Mouse (Mus musculus) kidney, postnatal 10 days (tissue): ENCODE data around the gene Pih1d1.

ENCODE experiments used
- DNase-seq: peaks from one replicate; pipeline ENCODE4 v3.0.0; 2021; ENCODE audit warnings: mixed read lengths

Gene Pih1d1

DNA sequence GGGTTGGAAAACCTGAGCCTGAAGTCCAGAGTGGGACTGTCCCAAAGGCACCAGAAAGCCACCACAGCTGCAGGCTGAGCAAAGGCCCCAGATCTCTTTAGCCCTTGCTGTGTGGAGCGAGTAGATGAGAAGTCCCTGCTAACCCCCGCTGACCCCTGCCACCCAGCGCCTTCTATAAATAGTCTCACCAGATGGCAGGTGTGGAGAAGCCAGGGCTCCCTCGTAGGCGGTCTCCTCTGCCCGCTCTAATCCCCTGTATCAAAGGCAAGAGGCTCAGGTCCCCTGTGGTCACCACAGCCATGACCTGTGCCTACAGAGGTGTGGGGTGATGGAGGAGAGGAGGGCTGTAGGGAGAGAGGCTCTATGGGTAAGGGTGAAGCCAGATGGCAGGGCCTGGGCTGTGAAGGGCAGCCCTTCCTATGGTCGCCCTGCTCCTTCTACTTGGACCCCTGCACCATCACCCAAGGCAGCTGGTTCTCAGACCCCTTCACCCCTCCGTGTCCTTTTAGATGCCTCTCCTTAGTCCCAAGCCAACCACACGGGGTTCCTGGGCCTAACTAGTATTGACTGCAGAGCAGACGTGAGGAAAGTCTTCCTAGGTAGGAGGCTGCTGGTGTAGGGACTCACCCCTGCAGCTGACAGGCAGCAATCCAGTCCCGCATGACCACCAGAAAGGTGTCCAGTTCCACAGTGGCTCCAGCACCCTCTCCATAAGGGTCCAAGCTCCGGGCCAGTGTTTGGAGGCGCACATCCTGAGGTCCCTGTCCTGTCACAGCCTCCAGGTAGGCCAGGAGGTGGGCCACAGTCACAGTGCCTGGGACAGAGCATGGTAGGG is 41.5 kb downstream of the Pih1d1 start:
- DNase-seq = no peak

DNA sequence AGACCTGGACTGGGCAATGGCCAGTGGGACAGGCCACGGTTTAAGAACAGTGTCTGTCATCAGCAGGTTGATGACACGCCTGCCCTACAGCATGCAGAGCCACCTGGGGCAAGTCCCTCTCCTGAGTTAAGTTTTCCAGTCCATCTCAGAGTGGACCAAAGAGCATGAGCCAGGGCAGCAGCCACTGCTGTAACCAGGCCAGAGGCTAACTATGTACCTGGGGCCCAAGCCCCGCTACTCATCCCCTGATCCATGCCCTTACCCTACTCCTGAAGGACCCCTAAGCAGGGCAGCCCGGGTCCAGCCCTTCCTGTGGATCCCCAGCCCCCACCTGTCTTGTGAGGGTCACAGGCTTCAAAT is 42.1 kb downstream of the Pih1d1 start:
- no peak for DNase-seq

DNA sequence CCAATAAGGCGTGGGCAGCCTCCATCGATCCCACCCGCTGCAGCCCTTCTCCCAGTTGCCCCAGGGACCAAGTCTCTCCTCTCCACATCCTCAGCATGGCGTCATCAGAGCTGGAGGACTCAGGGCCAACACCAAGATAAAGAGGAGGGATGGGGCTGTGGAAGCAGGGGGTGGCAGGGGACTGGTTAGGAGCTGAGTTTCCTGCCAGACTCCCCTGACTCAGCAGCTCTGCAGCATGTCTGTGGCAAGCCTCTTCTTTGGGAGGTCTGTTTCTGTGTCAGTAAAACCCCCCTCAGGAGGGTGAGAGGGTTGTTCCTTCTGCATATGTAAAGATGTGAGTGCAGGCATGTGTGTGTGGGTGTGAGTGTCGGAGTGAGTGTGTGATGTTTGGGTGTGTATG is 42.9 kb downstream of the Pih1d1 start:
- no peak for DNase-seq

DNA sequence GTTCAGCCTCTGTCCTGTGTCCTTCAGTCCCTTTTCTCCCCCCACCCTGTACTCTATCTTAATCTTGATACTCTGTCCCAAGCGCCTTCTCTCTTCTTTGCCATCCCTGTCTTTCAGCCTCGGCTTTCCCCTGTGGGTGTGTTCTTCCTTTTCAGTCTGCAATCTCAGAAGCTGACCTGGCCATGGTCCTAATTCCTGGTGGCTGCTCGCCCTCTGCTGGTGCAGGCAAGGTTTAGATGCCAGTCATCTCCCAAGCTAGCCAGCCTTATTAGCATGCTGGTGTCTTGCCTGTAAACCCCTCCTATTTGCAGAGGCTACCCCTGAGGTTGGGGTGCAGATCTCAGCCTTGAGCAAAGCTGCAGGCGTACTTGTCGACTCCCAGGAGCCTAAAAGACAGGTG is 44.3 kb downstream of the Pih1d1 start:
- peak; percentile 86 for DNase-seq

DNA sequence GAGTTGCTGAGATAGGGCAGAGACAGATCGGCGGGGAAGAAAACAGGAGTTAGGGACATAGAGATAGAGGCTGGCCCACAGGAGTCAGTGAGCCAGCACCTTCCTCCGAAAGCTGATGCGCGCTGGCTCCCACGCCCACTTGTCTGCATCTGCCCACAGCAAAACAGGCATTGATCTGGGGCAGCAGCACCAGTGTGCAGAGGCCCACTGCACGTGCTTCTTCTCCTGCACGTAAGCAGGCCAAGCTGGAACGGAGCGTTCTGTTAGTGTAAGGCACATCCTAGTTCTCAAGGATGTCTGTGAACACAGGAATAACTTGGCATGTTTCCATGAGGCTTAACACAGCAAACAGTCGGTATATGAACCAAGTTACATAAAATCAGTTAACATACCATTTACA is 44.9 kb downstream of the Pih1d1 start:
- DNase-seq = no peak

DNA sequence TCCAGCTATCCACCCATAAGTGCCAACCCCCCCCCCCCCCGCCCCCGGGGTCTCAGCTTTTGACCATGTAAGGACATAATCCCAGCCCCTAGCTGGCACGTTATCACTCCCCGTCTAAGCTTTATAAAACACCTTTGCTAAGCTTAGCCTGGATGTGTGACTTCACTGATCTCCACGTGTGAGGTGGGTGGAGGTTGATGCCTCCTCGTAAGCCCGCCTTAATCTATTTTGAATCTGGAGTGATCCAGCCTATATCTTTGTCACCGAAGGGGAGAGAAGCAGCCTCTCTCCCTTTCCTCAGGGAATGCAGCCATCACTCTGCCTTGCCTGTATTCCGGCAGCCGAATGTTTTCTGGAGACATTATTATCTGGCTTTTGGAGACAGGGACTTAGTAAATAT is 48.6 kb downstream of the Pih1d1 start:
- no peak for DNase-seq

DNA sequence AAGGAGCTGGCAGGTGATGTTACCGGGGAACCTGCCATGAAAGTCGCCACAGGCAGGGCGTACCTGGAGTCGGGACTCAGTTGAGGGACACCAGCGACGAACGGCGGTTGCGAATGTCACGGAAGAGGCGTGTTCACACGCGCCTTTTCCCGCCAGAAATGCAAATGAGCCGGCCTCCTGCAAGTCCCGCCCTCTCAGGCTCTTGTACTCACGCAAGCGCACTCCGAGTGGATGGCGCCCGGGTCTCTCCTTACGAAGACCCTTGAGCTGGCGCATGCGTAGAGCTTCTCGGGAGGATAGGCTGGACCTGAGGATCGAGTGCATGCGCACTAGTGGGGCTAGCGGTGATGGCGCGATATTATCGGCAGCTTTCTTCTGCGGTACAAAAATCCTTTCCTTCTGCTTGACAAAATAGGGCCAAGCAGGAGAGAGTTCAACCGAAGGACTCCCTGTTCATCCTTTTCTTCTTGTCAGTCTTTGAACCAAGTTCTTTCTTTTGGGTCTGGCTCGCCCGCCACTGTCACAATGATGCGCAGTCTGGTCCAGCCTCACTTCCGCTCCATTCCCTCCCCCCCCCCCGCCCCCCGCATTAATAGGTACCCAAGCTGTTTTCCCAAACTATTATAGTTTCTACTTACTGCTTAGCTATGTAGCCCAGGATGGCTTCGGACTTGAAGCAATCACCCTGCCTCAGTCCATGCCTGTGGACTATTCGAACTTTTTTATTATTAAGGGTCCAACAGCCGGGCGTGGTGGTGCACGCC is 50.5 kb downstream of the Pih1d1 start, which contains the start of gene Ccdc155:
Gene Ccdc155, minus strand, starts transcription at position 513 of the 764 bp plus-strand sequence.
- peak; percentile 95 for DNase-seq

DNA sequence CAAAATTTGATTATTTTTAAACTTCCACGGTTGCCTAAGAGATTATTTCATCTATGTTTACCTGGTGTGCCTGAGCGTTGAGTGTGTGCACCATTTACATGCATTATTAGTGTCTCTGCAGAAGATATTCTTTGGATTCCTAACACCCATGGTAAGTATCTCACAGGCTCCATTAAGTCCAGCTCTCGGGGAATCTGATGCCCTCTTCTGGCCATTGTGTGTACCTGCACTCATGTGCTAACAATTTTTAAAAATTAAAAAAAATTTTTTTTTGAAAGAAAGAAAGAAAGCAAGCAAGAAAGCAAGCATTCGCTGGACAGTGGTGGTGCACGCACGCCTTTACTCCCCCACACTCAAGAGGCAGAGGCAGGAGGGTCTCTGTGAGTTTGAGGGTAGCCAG is 54.2 kb downstream of the Pih1d1 start:
- no peak for DNase-seq
